Mouse (Mus musculus) bone marrow, adult 2 months (tissue): ENCODE measurements around the gene Dok5.

Source experiments
- CTCF ChIP-seq: fragments of 200-500 bp; IDR thresholded peaks from 2 replicates; pipeline ENCODE4 v1.5.1; 2011; ENCODE audit warnings: low read length, control low read depth; ENCODE audit not compliant: control insufficient read depth, insufficient read depth
- POLR2A ChIP-seq: fragments of 200-500 bp; IDR thresholded peaks from 2 replicates; pipeline ENCODE4 v1.6.1; 2011; ENCODE audit warnings: low read depth, mild to moderate bottlenecking, control low read depth, low read length, borderline replicate concordance; ENCODE audit not compliant: control insufficient read depth

- TF ChIP-seq CTCF (no peak), POLR2A (no peak)
These were observed 171.8 kb downstream of the Dok5 start for GRCm38 (mm10) chr2:170903367-170903766.
